Mouse (Mus musculus): ENCODE measurements around the gene Ss18l1. TPM values are rescaled to one million over a fixed set of nuclear protein-coding genes. Genes with fewer than 3 reads are reported as not detected.

The Ss18l1 gene
- polyA plus RNA-seq, 1 experiment from 2014 or later, result 0.88 TPM

DNA sequence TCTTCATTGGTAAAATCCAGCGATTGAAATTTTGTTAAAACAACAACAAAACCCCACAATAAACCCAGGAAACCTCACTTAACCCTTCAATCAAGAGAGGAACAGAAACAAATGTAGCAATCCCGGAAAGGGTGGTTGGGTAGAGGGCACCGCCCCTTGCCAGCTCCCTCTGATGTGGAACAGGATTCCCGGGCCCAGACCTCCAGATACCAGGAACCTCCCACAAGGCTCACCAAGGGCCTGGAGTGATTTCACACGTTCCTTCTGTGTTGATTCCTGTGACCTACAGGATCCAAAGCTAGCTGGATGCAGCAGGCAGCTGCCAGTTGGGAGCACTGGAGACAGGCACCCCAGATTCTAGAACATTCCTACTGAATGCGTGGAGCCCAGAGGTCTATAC, 1.9 kb upstream of the Ss18l1 start:
- Histone ChIP-seq H3K4me2 (peak overlapping the region; percentile 100), H3K4me3 (replicated peaks) (peak overlapping the region; percentile 84), H3K27me3 (peaks cover 19% of the 10 kb centered on the region), H3K36me3 (replicated peaks) (peaks cover 39% of the 10 kb centered on the region), H3K9ac (no peak overlapping the region; the same call in 1 of the 2 replicates), H3K4me1 (replicated peaks) (peaks cover 35% of the 10 kb centered on the region), H3K9me3 (replicated peaks) (no peaks in the 10 kb centered on the region), H3K27ac (replicated peaks) (peak overlapping the region; percentile 21; the same call in 1 of the 2 replicates)
- 38% methylated on average over 6 of the region's 6 CpGs for WGBS (ENCODE audit: insufficient replicate concordance)
- no peak for ATAC-seq (ENCODE audit: insufficient read depth)

DNA sequence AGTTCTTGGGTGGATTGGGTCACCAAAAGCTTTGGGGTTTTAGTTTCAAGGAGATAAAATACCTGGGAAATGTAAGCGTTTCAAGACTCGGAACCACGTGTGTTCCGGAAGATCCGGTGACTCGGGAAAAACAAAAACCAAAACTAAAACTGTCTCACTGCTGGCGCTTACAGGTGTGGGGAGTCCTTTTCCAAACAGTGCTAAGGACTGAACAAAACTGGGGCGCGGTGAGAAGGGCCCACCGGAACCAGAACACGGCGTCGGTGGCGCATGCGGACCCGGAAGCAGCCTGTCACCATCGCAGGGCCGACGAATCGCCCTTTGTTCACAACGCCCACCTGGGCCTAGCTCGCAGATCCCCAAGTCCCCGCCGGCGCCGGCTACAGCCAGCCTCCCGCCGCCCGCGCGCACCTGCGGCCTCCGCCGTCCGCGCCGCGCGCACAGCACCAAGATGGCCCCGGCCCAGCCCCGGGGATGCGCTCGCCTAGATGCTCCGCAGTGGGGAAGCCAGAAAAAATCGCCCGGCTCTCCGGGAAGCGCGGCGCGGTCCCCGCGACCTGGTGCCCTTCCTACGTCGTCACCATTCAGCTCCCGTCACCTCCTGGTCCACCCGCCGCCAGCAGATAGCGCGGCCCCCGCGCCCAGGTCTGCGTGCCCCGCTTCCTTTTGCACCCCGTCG, 593 bp upstream of the Ss18l1 start:
- Histone ChIP-seq H3K9ac (peak overlapping the region; percentile 84), H3K4me2 (peak overlapping the region; percentile 100), H3K27ac (replicated peaks) (peak overlapping the region; percentile 95), H3K36me3 (replicated peaks) (peaks cover 26% of the 10 kb centered on the region), H3K4me3 (replicated peaks) (peak overlapping the region; percentile 84), H3K27me3 (peaks cover 19% of the 10 kb centered on the region), H3K9me3 (replicated peaks) (no peaks in the 10 kb centered on the region), H3K4me1 (replicated peaks) (peaks cover 35% of the 10 kb centered on the region)
- WGBS (ENCODE audit: insufficient replicate concordance), result under 1% methylated on average over 63 of the region's 66 CpGs
- ATAC-seq (ENCODE audit: insufficient read depth), result peak; percentile 63

DNA sequence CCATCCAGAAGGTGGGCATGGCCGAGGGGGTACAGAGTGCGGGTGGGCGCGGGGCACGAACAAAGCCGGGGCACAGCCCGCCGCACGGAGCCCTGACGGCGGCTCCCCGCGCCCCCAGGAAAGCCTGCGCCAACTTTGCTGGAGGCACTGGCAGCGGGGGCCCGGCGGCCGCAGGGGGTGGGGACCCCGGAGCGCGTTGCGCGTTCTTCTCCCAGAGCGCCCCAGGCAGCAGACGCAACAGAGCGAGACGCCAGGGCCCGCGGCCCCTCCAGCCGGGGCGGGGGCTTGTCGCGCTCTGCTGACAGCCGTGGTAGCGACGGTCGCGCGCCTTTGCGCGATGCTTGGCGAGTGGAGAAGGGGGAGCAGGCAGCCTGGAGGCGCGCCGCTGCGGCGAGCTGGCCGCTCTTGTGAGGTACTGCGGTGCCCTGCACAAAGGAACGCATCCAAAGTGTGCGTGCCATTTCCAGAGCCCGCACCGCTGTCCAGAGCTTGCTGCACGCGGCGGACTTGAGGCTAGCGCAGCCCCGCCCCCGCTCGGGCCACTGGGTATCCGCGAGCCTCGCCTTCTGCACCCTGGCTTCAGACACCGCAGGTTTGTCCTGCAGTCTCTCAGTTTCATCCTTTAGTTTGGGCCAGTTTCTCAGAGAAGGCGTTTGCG, 678 bp downstream of the Ss18l1 start:
- Histone ChIP-seq H3K4me2 (peak overlapping the region; percentile 100), H3K27ac (replicated peaks) (peak overlapping the region; percentile 95), H3K9me3 (replicated peaks) (no peaks in the 10 kb centered on the region), H3K9ac (peak overlapping the region; percentile 84), H3K4me1 (replicated peaks) (peaks cover 35% of the 10 kb centered on the region), H3K4me3 (replicated peaks) (peak overlapping the region; percentile 84), H3K27me3 (peaks cover 19% of the 10 kb centered on the region), H3K36me3 (replicated peaks) (peaks cover 13% of the 10 kb centered on the region)
- WGBS (ENCODE audit: insufficient replicate concordance), result under 1% methylated on average over 66 of the region's 66 CpGs
- no peak for ATAC-seq (ENCODE audit: insufficient read depth)

DNA sequence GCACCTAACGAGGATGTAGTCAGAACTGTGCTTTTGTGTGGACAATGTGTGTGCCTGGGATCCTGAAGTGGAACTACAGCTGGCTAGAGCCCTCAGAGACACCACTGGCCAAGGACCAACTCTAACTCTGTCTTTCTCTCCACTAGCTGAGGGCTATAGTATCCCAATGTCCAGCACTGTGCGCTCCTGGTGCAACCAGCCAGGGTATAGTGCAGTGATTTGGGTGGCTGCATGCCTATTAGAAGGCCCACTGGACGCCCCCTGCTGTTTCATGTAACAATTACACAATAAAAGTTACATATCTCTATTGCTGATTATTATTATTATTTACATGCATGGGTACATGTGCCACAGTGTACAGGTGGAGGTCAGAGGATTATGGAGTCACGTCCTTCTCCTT, 3.0 kb downstream of the Ss18l1 start:
- no peak overlapping the region for H3K9ac ChIP-seq
- H3K9me3 ChIP-seq (replicated peaks), result no peaks in the 10 kb centered on the region
- 35% methylated on average over 4 of the region's 4 CpGs for WGBS (ENCODE audit: insufficient replicate concordance)
- H3K4me2 ChIP-seq, result no peak overlapping the region
- no peaks in the 10 kb centered on the region for H3K36me3 ChIP-seq (replicated peaks)
- no peak overlapping the region for H3K4me3 ChIP-seq (replicated peaks)
- no peak overlapping the region for H3K27ac ChIP-seq (replicated peaks)
- no peak for ATAC-seq (ENCODE audit: insufficient read depth)
- peaks cover 19% of the 10 kb centered on the region for H3K27me3 ChIP-seq
- peaks cover 32% of the 10 kb centered on the region for H3K4me1 ChIP-seq (replicated peaks)

DNA sequence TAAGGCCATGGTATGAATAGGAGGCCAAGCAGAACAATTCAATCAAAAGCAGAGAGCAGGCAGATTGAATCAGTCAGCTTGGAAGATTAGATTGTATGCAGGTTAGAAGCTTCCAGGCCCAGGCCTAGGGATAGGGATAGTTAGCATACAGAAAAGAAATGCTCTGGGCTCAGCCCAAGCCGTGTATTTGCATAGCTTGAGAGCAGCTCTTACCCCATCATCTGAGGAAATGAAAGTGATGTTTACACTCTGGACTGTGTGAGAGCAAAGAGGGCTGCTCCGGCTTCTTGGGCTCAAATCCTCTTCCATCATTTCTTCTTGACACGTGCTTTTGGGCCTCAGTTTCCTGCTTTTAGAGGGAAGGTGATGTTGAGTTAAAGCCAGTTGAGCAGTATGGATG, 5.3 kb downstream of the Ss18l1 start:
- Histone ChIP-seq H3K27me3 (peaks cover 19% of the 10 kb centered on the region), H3K9me3 (replicated peaks) (no peaks in the 10 kb centered on the region), H3K9ac (no peak overlapping the region), H3K4me2 (no peak overlapping the region), H3K27ac (replicated peaks) (no peak overlapping the region), H3K36me3 (replicated peaks) (no peaks in the 10 kb centered on the region), H3K4me1 (replicated peaks) (peaks cover 22% of the 10 kb centered on the region), H3K4me3 (replicated peaks) (no peak overlapping the region)
- 60% methylated on average over 3 of the region's 3 CpGs for WGBS (ENCODE audit: insufficient replicate concordance)
- no peak for ATAC-seq (ENCODE audit: insufficient read depth)

DNA sequence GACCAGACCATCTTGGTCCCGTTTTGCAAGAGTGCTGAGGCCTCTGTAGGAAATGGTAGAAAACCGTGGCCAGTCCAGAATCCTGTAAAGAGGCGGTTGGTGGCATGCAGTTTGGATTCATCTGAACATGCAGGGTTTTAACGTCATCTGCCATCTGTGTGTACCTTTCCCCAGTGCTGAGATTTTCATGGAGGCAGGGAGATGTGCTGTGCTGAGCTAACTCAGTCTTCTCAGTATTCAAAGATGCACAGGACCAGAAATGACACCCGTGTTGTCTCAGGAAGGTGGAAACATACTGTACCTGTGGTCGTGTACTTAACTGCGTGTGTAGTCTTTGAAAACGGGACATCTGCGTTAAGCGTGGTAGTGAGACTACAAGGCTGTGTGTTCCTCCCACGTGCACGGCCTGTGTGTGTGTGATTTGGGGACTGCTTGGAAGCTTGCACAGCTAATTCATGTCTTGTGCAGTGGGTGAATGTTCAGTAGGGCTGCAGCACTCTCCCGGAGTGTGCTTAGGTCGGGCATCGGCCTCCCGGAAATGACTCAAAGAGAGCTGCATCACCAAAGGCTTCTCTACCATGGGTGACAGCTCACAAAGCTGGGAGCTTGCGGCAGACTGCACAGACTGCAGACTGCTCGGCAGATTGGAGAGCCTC, 5.8 kb downstream of the Ss18l1 start:
- WGBS (ENCODE audit: insufficient replicate concordance), result 82% methylated on average over 18 of the region's 18 CpGs
- H3K27ac ChIP-seq (replicated peaks), result no peak overlapping the region
- peaks cover 14% of the 10 kb centered on the region for H3K27me3 ChIP-seq
- no peak for ATAC-seq (ENCODE audit: insufficient read depth)
- no peak overlapping the region for H3K9ac ChIP-seq
- peaks cover 17% of the 10 kb centered on the region for H3K4me1 ChIP-seq (replicated peaks)
- no peak overlapping the region for H3K4me3 ChIP-seq (replicated peaks)
- H3K36me3 ChIP-seq (replicated peaks), result no peaks in the 10 kb centered on the region
- no peak overlapping the region for H3K4me2 ChIP-seq
- no peaks in the 10 kb centered on the region for H3K9me3 ChIP-seq (replicated peaks)

DNA sequence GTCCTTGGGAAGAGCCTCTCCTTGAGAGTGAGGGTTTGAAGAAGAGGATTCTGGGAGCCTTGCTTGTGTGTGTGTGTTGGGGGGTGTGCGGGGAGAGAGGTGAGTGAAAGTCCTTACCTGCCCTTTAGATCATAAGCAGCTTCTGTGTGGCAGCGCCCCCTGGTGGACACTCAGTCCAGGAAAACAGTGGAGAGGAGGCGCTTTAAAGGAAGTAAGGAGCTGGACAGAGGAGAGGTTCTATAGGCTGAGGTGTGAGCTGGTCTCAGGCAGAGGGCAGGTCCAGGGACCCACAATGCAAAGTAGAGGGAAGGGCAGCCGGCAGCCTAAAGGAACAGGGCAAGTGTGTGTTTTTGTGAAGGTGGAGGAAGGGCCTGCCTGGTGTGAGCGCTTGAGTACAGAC, 8.7 kb downstream of the Ss18l1 start:
- 24% methylated on average over 5 of the region's 5 CpGs for WGBS (ENCODE audit: insufficient replicate concordance)
- H3K27me3 ChIP-seq, result no peaks in the 10 kb centered on the region
- H3K27ac ChIP-seq (replicated peaks), result no peak overlapping the region
- no peak overlapping the region for H3K4me3 ChIP-seq (replicated peaks)
- 0 out of 2 replicates have a peak, but pooled peaks cover 2% of the 10 kb centered on the region for H3K4me1 ChIP-seq (replicated peaks)
- H3K4me2 ChIP-seq, result no peak overlapping the region
- ATAC-seq (ENCODE audit: insufficient read depth), result no peak
- peaks cover 5% of the 10 kb centered on the region; the same call in 1 of the 2 replicates for H3K36me3 ChIP-seq (replicated peaks)
- no peaks in the 10 kb centered on the region for H3K9me3 ChIP-seq (replicated peaks)
- no peak overlapping the region for H3K9ac ChIP-seq

DNA sequence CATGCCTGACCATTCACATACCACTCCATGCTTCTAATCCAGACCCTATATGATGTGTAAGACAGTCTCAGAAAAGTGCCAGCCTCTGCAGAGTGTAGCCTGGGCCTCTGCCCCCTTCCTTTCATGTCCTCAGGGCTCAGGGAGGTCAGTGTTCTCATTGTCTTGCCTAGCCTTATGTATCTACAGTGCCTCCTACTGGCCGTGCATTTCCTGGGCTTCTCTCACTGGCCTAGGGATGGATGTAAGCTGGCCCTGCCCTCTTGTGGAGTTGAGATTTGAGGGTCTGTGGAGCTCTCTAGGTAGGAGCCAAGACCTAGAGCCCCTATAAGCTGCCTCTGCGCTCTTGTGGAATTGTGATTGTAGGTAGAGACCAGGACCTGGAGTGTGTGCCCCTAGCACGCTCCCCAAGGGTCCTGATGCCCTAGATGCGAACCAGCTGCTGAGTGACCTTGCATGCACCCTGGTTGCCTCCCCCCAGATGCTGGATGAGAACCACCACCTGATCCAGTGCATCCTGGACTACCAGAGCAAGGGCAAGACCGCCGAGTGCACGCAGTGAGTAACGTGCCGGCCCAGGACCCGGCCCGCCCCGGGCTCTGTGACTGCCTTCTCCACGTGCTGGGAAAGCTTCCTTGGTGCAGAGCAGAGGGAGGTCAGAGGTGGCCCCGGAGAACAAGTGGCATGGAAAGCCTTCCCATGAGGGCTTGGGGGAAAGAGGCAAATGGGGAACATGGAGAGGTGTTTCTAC, 9.9 kb downstream of the Ss18l1 start:
- Histone ChIP-seq H3K27ac (replicated peaks) (no peak overlapping the region), H3K36me3 (replicated peaks) (peaks cover 11% of the 10 kb centered on the region), H3K4me2 (no peak overlapping the region), H3K4me3 (replicated peaks) (no peak overlapping the region), H3K27me3 (no peaks in the 10 kb centered on the region), H3K4me1 (replicated peaks) (0 out of 2 replicates have a peak, but pooled peaks cover 2% of the 10 kb centered on the region), H3K9me3 (replicated peaks) (no peaks in the 10 kb centered on the region), H3K9ac (no peak overlapping the region)
- 80% methylated on average over 14 of the region's 14 CpGs for WGBS (ENCODE audit: insufficient replicate concordance)
- ATAC-seq (ENCODE audit: insufficient read depth), result no peak; the same call in 1 of the 2 replicates

DNA sequence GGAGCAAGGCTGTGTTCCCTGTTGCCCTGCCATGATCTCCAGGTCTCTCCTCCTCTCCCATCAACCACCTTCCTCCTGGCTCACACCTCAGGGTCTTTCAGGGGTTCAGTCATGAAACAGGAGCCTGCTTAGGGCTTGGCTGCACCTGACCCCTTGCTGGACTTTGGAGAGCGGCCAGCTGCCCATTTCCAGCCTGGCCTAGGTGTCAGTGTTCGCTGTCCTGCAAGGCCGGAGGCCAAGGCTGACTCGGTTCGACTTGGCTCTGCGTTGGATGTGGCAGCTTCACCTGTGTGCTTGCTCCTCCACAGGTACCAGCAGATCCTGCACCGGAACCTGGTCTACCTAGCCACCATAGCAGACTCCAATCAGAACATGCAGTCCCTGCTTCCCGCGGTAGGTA, 10.7 kb downstream of the Ss18l1 start:
- Histone ChIP-seq H3K4me2 (no peak overlapping the region), H3K4me1 (replicated peaks) (0 out of 2 replicates have a peak, but pooled peaks cover 2% of the 10 kb centered on the region), H3K36me3 (replicated peaks) (peaks cover 11% of the 10 kb centered on the region), H3K9ac (no peak overlapping the region), H3K9me3 (replicated peaks) (no peaks in the 10 kb centered on the region), H3K27ac (replicated peaks) (no peak overlapping the region), H3K27me3 (no peaks in the 10 kb centered on the region), H3K4me3 (replicated peaks) (no peak overlapping the region)
- ATAC-seq (ENCODE audit: insufficient read depth), result no peak
- WGBS (ENCODE audit: insufficient replicate concordance), result 81% methylated on average over 9 of the region's 9 CpGs

DNA sequence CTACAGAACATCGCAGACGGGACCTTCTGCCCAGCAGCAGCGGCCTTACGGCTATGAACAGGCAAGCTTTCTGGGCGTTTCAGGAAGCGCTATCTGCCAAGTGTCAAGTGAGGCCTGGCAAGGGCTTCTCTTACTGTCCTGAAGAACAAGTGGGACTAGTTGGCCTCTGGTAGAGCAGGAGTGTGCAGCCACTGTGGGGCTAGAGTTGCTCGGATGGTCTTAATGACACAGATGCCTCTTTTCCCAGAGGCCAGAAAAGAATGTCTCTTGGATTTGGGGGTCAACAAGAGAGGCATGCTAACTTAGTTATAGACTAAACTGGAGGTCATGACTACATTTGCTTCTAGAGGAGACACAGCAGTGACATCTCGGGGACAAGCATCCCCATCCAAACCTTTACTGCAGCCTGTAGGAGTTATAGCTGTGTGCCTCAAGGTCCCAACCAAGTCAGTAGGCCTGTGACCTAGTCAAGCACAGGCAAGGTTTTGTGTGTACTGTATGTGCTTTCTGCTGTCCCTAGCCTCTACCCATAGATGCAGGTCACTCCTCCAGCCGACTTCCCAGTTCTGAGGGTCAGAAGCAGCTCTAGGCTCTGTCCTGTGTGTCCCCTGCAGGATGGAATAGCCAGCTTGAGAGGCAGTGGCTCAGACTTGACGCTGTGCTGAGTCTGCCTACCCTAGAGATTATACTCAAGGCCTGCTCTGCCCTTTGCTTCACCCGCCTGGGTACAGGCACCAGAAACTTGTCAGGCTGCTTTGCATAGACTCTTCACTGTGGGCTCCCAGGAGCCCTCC, 21.2 kb downstream of the Ss18l1 start:
- no peaks in the 10 kb centered on the region for H3K9me3 ChIP-seq (replicated peaks)
- no peak overlapping the region for H3K27ac ChIP-seq (replicated peaks)
- H3K36me3 ChIP-seq (replicated peaks), result peaks cover 16% of the 10 kb centered on the region
- H3K27me3 ChIP-seq, result no peaks in the 10 kb centered on the region
- no peak overlapping the region for H3K4me2 ChIP-seq
- no peak overlapping the region for H3K4me3 ChIP-seq (replicated peaks)
- no peak for ATAC-seq (ENCODE audit: insufficient read depth)
- no peaks in the 10 kb centered on the region for H3K4me1 ChIP-seq (replicated peaks)
- no peak overlapping the region for H3K9ac ChIP-seq
- WGBS (ENCODE audit: insufficient replicate concordance), result 77% methylated on average over 11 of the region's 11 CpGs
